In genomic region chr5:131246591-131246990, GRCm38 (mm10) we compare ENCODE assay signal across 32 mouse cellular contexts.
"Had no signal": no experiment of that assay in that cellular context is flagged by ENCODE, and none has a peak within 500 bp of the region (broad histone marks: within the 10 kb centered on the region; RNA-seq: fewer than 3 reads in every experiment).

No protein-coding gene starts in this region.

- H3K36me3 ChIP-seq: limb, embryonic 10.5 days; limb, embryonic 12.5 days; limb, embryonic 13.5 days; limb, embryonic 15.5 days; liver, embryonic 12.5 days; liver, embryonic 13.5 days; liver, embryonic 15.5 days; lung, embryonic 15.5 days; midbrain, embryonic 10.5 days; midbrain, embryonic 12.5 days; midbrain, embryonic 13.5 days; midbrain, embryonic 15.5 days; neural tube, embryonic 12.5 days had no signal

- H3K4me3 ChIP-seq: limb, embryonic 10.5 days; limb, embryonic 12.5 days; limb, embryonic 13.5 days; limb, embryonic 15.5 days; liver, embryonic 12.5 days; liver, embryonic 13.5 days; liver, embryonic 15.5 days; lung, embryonic 15.5 days; megakaryocyte, embryonic 14.5 days; midbrain, embryonic 10.5 days; midbrain, embryonic 12.5 days; midbrain, embryonic 13.5 days; midbrain, embryonic 15.5 days; myocyte; neural tube, embryonic 12.5 days had no signal

- H3K4me2 ChIP-seq: limb, embryonic 12.5 days; limb, embryonic 13.5 days; limb, embryonic 15.5 days; liver, embryonic 11.5 days; liver, embryonic 12.5 days; liver, embryonic 13.5 days; liver, embryonic 15.5 days; lung, embryonic 14.5 days; lung, embryonic 15.5 days; midbrain, embryonic 11.5 days; midbrain, embryonic 12.5 days; midbrain, embryonic 13.5 days; midbrain, embryonic 15.5 days; neural tube, embryonic 12.5 days had no signal

- DNase-seq: left cerebral cortex, postnatal 4 days; liver; liver, embryonic 13.5 days; liver, postnatal 0 days; lung, adult 18-20 months; lung, adult 2 months; lung, embryonic 14.5 days; lung, postnatal 10 days; lung, postnatal 14 days; lung, postnatal 36 days; lung, postnatal 4 days; midbrain, embryonic 14.5 days had no signal

- H3K9ac ChIP-seq: limb, embryonic 12.5 days; limb, embryonic 13.5 days; limb, embryonic 15.5 days; liver, embryonic 12.5 days; liver, embryonic 13.5 days; liver, embryonic 14.5 days; liver, embryonic 15.5 days; liver, postnatal 0 days; lung, embryonic 14.5 days; lung, embryonic 15.5 days; midbrain, embryonic 12.5 days; midbrain, embryonic 13.5 days; midbrain, embryonic 15.5 days; neural tube, embryonic 12.5 days had no signal

- H3K9me3 ChIP-seq: limb, embryonic 10.5 days; limb, embryonic 12.5 days; limb, embryonic 13.5 days; limb, embryonic 15.5 days; liver, embryonic 15.5 days; lung, embryonic 15.5 days; midbrain, embryonic 10.5 days; midbrain, embryonic 12.5 days; midbrain, embryonic 13.5 days; midbrain, embryonic 15.5 days; neural tube, embryonic 12.5 days had no signal

- H3K27ac ChIP-seq: limb, embryonic 10.5 days; limb, embryonic 12.5 days; limb, embryonic 13.5 days; limb, embryonic 15.5 days; liver, embryonic 12.5 days; liver, embryonic 13.5 days; liver, embryonic 14.5 days; liver, embryonic 15.5 days; lung, embryonic 15.5 days; macrophage; midbrain, embryonic 10.5 days; midbrain, embryonic 12.5 days; midbrain, embryonic 13.5 days; midbrain, embryonic 15.5 days; neural tube, embryonic 12.5 days had no signal

- H3K27me3 ChIP-seq: limb, embryonic 12.5 days; limb, embryonic 13.5 days; limb, embryonic 15.5 days; liver, embryonic 12.5 days; liver, embryonic 13.5 days; liver, embryonic 15.5 days; lung, embryonic 15.5 days; megakaryocyte, embryonic 14.5 days; midbrain, embryonic 12.5 days; midbrain, embryonic 13.5 days; midbrain, embryonic 15.5 days; neural tube, embryonic 12.5 days had no signal

- ATAC-seq: liver, embryonic 12.5 days; liver, postnatal 0 days; lung, postnatal 0 days; midbrain, embryonic 13.5 days; midbrain, embryonic 15.5 days; midbrain, embryonic 16.5 days had no signal

- H3K4me1 ChIP-seq: limb, embryonic 10.5 days; limb, embryonic 12.5 days; limb, embryonic 13.5 days; liver, embryonic 12.5 days; liver, embryonic 13.5 days; liver, embryonic 15.5 days; megakaryocyte, embryonic 14.5 days; midbrain, embryonic 10.5 days; midbrain, embryonic 12.5 days; midbrain, embryonic 13.5 days; midbrain, embryonic 15.5 days; neural tube, embryonic 12.5 days had no signal
